Mouse (Mus musculus) erythroblast, embryonic 14.5 days (primary cell): Measurements from ENCODE around the gene Arl13a.

Experiments used
- GATA1 ChIP-seq: IDR thresholded peaks from 2 replicates; pipeline ENCODE4 v1.6.1; 2012; ENCODE audit warnings: low read length, inconsistent platforms, mixed read lengths
- TAL1 ChIP-seq: IDR thresholded peaks from 3 replicates; pipeline ENCODE4 v1.6.1; 2012; ENCODE audit warnings: low read length, inconsistent platforms, mixed read lengths

- TF ChIP-seq GATA1 (no peak), TAL1 (no peak)
Measured at GRCm38 (mm10) chrX:134162043-134162720, 25.1 kb upstream of the Arl13a start, which contains the start of gene Xkrx.
